Comparison of ENCODE assay signal across 1 mouse cellular context in the genomic region with DNA sequence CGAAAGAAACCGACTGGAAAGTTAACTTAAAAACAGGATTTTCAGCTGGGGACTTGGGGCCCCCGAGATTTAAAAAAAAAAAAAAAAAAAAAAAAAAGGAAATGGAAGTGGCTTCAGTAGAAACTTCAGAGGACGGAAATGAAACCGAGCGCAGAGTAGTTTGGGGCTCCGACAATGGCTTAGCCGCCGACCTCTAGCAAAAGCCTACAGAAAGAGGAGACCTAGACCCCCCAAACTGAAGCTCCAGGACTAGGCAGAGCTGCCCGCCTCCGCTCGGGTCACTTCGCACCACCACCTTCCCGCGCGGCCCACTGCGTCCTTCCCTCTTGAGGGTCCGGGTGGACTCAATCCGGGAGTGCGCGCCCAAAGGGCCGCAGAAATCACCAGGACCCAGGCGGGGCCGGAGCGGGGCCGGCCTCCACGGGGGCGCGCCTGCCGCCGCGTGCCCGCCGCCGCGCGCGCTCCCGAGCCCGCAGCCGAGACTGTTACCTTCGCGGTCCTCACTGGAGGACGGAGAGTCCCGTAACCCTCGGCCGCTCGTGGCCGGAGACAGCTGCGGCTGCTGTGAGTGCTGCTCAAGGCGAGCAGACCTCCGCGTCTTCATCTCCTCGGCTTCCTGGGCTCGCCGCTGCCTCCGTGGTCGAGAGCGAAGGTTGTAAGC.
TF ChIP-seq lines count a peak whose summit lies in the region.

Gene Tor1aip2, plus strand, starts transcription at position 135 of the 661 bp plus-strand sequence.

TF ChIP-seq in CH12.LX, 34 proteins besides CTCF, POLR2A, EP300 and RAD21 (continued from another document):
- no peak; the same call in 1 of the 2 replicates for TF ChIP-seq UBTF (IDR thresholded peaks at IDR 0.05; ENCODE audit: low read depth, low read length)
- TF ChIP-seq JUND (conservative IDR thresholded peaks at IDR 0.05; ENCODE audit: low read depth, low read length): no peak
- 0 out of 2 replicates have a peak, but pooled peaks have one; percentile 13 for TF ChIP-seq TCF12 (IDR thresholded peaks at IDR 0.05; ENCODE audit: low read depth, low read length)
- TF ChIP-seq POLR2AphosphoS2 (IDR thresholded peaks at IDR 0.05; ENCODE audit: low read depth, low read length): no peak
- peak; percentile 99 for TF ChIP-seq ZNF384 (IDR thresholded peaks at IDR 0.05; ENCODE audit: low read depth, low read length)
- no peak for TF ChIP-seq RCOR1 (conservative IDR thresholded peaks at IDR 0.05; ENCODE audit: low read depth, low read length)
- peak; percentile 55; the same call in 1 of the 2 replicates for TF ChIP-seq TBP (conservative IDR thresholded peaks at IDR 0.05; ENCODE audit: low read depth, low read length)
- TF ChIP-seq ZMIZ1 (IDR thresholded peaks at IDR 0.05; ENCODE audit: low read depth, low read length): peak; percentile 80
- TF ChIP-seq MAZ (IDR thresholded peaks at IDR 0.05; ENCODE audit: low read depth, low read length): no peak
- TF ChIP-seq PAX5 (IDR thresholded peaks at IDR 0.05; ENCODE audit: low read length): no peak
- TF ChIP-seq BHLHE40 (IDR thresholded peaks at IDR 0.05; ENCODE audit: low read depth, low read length): no peak
- TF ChIP-seq ETS1 (conservative IDR thresholded peaks at IDR 0.05; ENCODE audit: low read depth, low read length): peak; percentile 31; the same call in 1 of the 2 replicates
